Mouse (Mus musculus) liver, embryonic 14.5 days (tissue): ENCODE measurements at regions not wholly inside any gene's neighbourhood (a gene's known extent, or its start where the extent isn't known, plus 50 kb on each side); places are given as distances from the start of the nearest gene placed in this dataset.

Experiments used
- CTCF ChIP-seq: IDR thresholded peaks from 2 replicates; pipeline ENCODE4 v1.5.1; 2016; ENCODE audit warnings: antibody characterized with exemption, low read depth, control low read depth
- EP300 ChIP-seq: IDR thresholded peaks from 2 replicates; pipeline ENCODE4 v1.6.1; 2016; ENCODE audit warnings: antibody characterized with exemption, low read depth

DNA sequence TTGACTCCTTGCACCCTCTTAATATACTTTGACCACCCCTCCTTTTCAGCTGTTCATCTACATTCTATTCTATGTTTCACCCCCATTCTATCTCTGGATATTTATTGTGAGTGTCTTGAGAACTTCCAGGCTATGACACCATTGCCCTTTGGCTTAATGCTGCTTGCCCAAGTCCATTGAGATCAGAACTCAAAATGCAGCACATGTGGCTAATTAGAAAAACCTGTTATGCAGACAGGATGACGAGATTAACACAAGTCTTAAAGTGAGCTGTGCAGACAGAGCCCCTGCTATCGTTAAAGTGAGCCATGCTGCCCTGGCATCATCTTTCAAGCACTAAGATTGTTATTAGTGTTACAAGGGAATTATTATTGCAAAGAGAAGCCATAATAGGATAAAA is 299.9 kb downstream of the Prr30 start:
- no peak for TF ChIP-seq CTCF
- no peak for TF ChIP-seq EP300
